Mouse (Mus musculus) C2C12 (cell line): ENCODE measurements around the gene Fev.

Experiments used
- CEBPB ChIP-seq: IDR thresholded peaks from one replicate; pipeline ENCODE4 v1.6.1; 2011; ENCODE audit warnings: low read depth, mild to moderate bottlenecking, control low read depth, moderate library complexity
- CTCF ChIP-seq: IDR thresholded peaks from one replicate; pipeline ENCODE4 v1.5.1; 2011; ENCODE audit not compliant: control insufficient read depth, insufficient read depth, insufficient read length
- FOSL1 ChIP-seq: IDR thresholded peaks from one replicate; pipeline ENCODE4 v1.8.0; 2011; ENCODE audit warnings: mild to moderate bottlenecking, low read length; ENCODE audit not compliant: poor library complexity, insufficient read depth, severe bottlenecking
- MAX ChIP-seq: IDR thresholded peaks from one replicate; pipeline ENCODE4 v1.6.1; 2011; ENCODE audit warnings: mild to moderate bottlenecking, control low read depth
- MYOD1 ChIP-seq: IDR thresholded peaks from one replicate; pipeline ENCODE4 v1.6.1; 2011; ENCODE audit warnings: low read depth; ENCODE audit not compliant: control insufficient read depth, insufficient read length
- MYOG ChIP-seq: IDR thresholded peaks from one replicate; pipeline ENCODE4 v1.6.1; 2011; ENCODE audit not compliant: control insufficient read depth, insufficient read length; ENCODE audit errors: extremely low read depth

GRCm38 (mm10) chr1:74858171-74858719, 27.0 kb downstream of the Fev start:
- TF ChIP-seq MYOG (no peak), CTCF (no peak), MAX (no peak), CEBPB (no peak), MYOD1 (no peak), FOSL1 (no peak)
